Mouse (Mus musculus) embryonic stem cell, embryonic (primary cell): Measurements from ENCODE around the gene Ogfod3.

Experiments used
- CTCF ChIA-PET, 4 experiments: fragments of 300-600 bp in 2 of 4; fragments of 350-600 bp in 2 of 4; sonication (Branson Sonifier 250); formaldehyde crosslinking; loops; one replicate each; lab custom pipeline; 2022; ENCODE audit warnings: inconsistent platforms in 2 of 4; lab: Charles Lee
- POLR2A ChIA-PET, 4 experiments: fragments of 300-600 bp in 2 of 4; fragments of 350-600 bp in 2 of 4; sonication (Branson Sonifier 250); formaldehyde crosslinking; loops; one replicate each; lab custom pipeline; 2022; ENCODE audit warnings: antibody characterized with exemption in 4 of 4, inconsistent platforms in 1 of 4; lab: Charles Lee

Ogfod3 gene

DNA sequence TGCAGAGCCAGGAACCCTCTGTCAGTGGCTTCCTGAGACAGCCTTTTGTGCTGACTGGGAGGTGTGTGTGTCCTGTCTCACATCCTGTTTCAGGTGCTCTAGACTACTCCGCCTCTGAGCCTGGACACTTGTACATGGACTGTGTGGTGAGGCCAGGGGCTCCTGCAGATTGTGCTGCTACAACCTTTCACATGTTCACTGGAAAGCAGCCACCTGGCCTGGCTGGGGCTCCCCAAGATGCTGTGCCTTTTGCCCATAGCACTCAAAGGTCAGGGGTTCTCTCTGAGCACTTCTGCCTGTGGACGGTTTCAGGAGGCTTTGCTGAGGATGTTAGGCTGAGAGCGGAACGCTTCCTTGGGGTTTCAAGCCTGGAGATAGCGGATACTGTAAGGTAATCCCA is 16.3 kb upstream of the Ogfod3 start:
- CTCF ChIA-PET = interaction anchor here in 2 of 4 experiments (1.3 to 2.5 kb wide), 2 partner anchors 16 to 44 kb away, joined by 7 to 8 read pairs; partner anchors contain the start of gene Narf (in 1 of the 2)
- POLR2A ChIA-PET = interaction anchor here in 2 of 4 experiments (1.4 to 1.6 kb wide), 2 partner anchors 8 kb away, joined by 4 to 7 read pairs; partner anchors contain the start of gene Cybc1 (in 2 of the 2)

- POLR2A ChIA-PET = interaction anchor here in 2 of 4 experiments (0.7 to 1.6 kb wide), 5 partner anchors 9 to 17 kb away, joined by 3 to 7 read pairs (median 3); partner anchors contain the start of genes Cybc1 (in 2 of the 2) and Narf (in 1 of the 2)
- CTCF ChIA-PET = interaction anchor here in 2 of 4 experiments (1.3 to 2.5 kb wide), 2 partner anchors 17 to 43 kb away, joined by 7 to 8 read pairs; partner anchors contain the start of gene Narf (in 1 of the 2)
Observed at GRCm38 (mm10) chr11:121219776-121220175, 15.3 kb upstream of the Ogfod3 start.

GRCm38 (mm10) chr11:121216831-121217230 is 12.3 kb upstream of the Ogfod3 start:
- ChIA-PET CTCF (interaction anchor here in 1 of 4 experiments (1.5 kb wide), 1 partner anchor 19 kb away, joined by 3 read pairs; no protein-coding TSS in a partner anchor), POLR2A (interaction anchor here in 2 of 4 experiments (0.7 to 4.4 kb wide), 6 partner anchors 9 to 13 kb away, joined by 3 to 21 read pairs (median 5); partner anchors contain the start of genes Cybc1 (in 2 of the 2), Hexdc (in 2 of the 2) and Ogfod3 (in 1 of the 2))

GRCm38 (mm10) chr11:121203859-121204160 is 701 bp downstream of the Ogfod3 start:
- ChIA-PET POLR2A (interaction anchor here in 3 of 4 experiments (0.5 to 2.7 kb wide), 34 partner anchors 10 to 1804 kb away, joined by 3 to 24 read pairs (median 3); partner anchors contain the start of genes Cybc1 (in 2 of the 3), Narf (in 2 of the 3), Tex19.1 (in 2 of the 3) and B3gntl1 (in 1 of the 3)), CTCF (interaction anchor here (0.6 to 3.3 kb wide), 11 partner anchors 9 to 526 kb away, joined by 3 to 12 read pairs (median 5); partner anchors contain the start of genes Cybc1 (in 1 of the 4) and Narf (in 1 of the 4))

DNA sequence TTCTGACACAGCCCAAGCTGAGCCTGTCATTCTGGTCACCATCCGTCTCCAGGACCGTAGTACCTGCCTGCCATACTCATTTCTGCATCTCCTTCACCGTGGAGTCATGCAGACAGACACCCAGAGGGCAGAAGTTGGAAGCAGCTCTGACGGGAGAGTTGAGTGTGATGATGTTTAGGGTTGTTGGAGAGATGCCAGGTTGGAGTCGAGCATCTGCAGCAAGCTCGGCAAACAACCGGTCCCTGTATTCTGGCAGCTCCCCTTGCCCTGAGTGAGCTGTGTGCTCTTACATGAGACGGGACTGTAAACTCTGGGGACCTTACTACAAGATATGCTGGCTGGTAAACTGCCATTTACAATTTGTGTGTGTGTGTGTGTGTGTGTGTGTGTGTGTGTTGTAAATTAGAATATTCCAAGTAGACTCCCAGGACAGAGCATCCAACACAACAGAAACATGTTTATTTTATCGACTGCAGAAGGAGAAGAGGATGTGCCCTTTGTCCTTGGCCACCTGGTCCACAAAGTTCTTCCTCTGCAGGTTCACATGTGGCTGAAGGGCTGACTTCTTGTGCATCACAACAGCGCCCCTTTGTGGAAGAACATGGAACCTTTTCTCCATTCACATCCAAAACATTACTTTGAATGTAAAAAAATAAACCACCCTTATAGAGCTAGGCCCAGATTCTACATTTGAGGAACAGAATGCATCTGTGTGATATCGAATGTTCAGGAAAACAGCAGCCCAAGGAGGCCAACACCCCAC is 2.9 kb downstream of the Ogfod3 start:
- ChIA-PET CTCF (interaction anchor here (0.6 to 3.3 kb wide), 20 partner anchors 10 to 483 kb away, joined by 3 to 12 read pairs (median 4); partner anchors contain the start of genes Narf (in 1 of the 4), Rac3 (in 1 of the 4) and Tex19.1 (in 1 of the 4)), POLR2A (interaction anchor here (0.6 to 2.7 kb wide), 13 partner anchors 10 to 75 kb away, joined by 3 to 14 read pairs (median 5); partner anchors contain the start of genes Tex19.1 (in 3 of the 4), Cybc1 (in 1 of the 4) and Narf (in 1 of the 4))

DNA sequence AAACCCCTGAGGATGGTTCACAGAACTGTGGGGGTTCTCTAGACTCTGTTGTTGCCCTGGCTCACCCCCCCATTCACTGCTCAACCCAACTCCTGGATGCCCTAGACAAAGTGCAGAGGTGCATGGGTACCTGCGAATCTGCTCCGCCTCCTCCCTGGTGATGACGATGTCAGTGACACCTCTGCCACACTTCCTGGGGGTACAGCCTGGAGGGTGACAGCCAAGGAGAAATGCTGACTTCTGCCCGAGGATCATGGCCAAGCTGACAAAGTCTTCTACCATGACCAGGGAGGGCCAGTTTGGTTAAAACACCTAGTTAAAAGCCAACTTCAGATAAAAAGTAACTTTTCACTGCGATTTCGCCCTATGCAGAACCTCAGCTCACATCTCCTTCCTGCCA is 3.7 kb downstream of the Ogfod3 start:
- CTCF ChIA-PET = interaction anchor here in 3 of 4 experiments (1.2 to 2.0 kb wide), 3 partner anchors 24 to 36 kb away, joined by 4 to 8 read pairs (median 5); partner anchors contain the start of gene Narf (in 1 of the 3)

DNA sequence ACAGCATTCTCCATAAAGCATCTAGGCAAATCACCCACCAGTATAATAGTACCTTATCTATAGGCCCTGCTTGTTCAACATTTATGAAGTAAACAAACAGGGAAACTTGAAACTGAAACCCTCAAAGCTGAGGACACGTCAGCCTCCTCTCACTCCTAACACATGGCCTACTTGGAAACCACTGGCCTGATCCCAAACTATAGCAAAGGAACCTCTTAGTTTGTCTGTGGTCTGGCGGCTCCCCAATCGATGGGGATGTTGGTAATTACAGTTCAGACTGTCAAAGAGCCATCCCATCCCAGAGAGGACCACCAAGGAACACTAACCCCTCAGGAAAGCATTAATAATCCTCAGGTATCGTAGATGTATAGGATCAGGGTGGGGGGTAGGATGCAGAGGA is 4.7 kb downstream of the Ogfod3 start:
- POLR2A ChIA-PET = no interaction called here
- CTCF ChIA-PET = no interaction called here

More for the DNA sequence above, 3.7 kb downstream of the Ogfod3 start:
- POLR2A ChIA-PET = interaction anchor here in 2 of 4 experiments (1.7 to 2.2 kb wide), 3 partner anchors 10 to 28 kb away, joined by 4 to 6 read pairs (median 5); partner anchors contain the start of gene Cybc1 (in 1 of the 2)

DNA sequence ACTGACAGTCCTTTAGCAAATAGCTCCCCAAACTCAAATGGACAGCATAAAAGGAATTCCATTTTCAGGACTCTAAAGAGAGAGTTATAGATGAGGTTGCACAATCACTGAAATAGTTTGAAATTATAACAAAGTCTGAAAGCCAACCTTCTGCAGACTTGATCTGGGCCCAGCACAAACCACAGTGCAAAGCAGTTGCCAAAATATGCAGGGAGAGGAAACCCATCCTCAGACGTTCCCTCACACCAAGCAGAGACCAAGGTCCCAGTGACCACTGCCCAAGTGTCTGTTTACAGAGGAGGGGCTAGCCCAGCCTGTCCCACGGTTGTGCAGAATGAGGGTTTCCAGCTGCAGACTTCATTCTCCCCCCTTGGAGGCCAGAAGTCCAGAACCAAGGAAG is 5.9 kb downstream of the Ogfod3 start:
- CTCF ChIA-PET = no interaction called here
- POLR2A ChIA-PET = interaction anchor here in 1 of 4 experiments (1.4 kb wide), 1 partner anchor 50 kb away, joined by 3 read pairs; no protein-coding TSS in a partner anchor

GRCm38 (mm10) chr11:121193415-121193814 is 11.1 kb downstream of the Ogfod3 start:
- ChIA-PET POLR2A (interaction anchor here in 1 of 4 experiments (1.0 kb wide), 1 partner anchor 10 kb away, joined by 3 read pairs; no protein-coding TSS in a partner anchor), CTCF (interaction anchor here in 1 of 4 experiments (0.9 kb wide), 1 partner anchor 17 kb away, joined by 3 read pairs; no protein-coding TSS in a partner anchor)

DNA sequence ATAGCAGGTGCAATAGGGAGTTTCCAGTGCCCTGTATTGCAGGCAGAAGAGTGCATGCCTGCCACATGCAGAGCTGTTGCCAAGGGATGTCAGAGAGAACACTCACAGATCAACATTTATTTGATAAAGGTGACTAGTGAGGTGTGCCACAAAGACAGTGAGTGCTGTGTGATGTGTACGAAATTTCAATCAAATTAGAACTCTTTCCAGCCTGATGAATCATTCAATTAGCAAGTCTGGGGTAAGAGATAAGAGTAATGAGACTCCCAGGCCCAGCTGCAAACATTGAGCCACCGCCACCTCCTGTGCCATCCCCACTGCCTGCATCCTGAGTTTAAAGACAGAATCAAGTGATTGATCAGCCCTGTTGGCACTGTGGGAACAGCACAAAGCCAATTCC is 11.8 kb downstream of the Ogfod3 start:
- POLR2A ChIA-PET = interaction anchor here in 2 of 4 experiments (0.9 to 1.0 kb wide), 2 partner anchors 11 to 47 kb away, joined by 3 to 5 read pairs; partner anchors contain the start of genes Hexdc (in 1 of the 2) and Tex19.1 (in 1 of the 2)
- CTCF ChIA-PET = interaction anchor here in 1 of 4 experiments (0.5 to 1.0 kb wide), 4 partner anchors 16 to 680 kb away, joined by 3 to 4 read pairs (median 3); no protein-coding TSS in a partner anchor

DNA sequence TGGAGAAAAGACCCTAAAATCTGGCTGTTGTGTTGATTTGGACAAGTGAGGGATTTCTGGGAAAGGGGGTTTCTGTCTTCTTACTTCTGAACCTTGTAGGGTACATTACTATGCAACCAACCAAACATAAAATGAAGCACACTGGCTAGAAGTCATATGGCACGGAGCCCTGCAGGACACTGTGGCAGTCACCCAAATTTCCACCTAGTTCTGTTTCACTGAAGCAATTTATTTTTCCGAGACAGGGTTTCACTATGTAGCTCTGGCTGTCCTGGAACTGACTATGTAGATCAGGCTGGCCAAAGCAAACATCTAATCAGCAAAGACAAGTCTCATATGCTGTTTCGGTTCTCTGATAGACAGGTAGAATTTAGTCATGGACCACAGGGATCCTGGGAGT is 14.8 kb downstream of the Ogfod3 start:
- CTCF ChIA-PET = interaction anchor here in 1 of 4 experiments (1.0 kb wide), 1 partner anchor 14 kb away, joined by 3 read pairs; no protein-coding TSS in a partner anchor
- POLR2A ChIA-PET = interaction anchor here in 2 of 4 experiments (1.7 to 1.8 kb wide), 2 partner anchors 44 kb away, joined by 4 to 9 read pairs; partner anchors contain the start of gene Tex19.1 (in 2 of the 2)

- ChIA-PET POLR2A (interaction anchor here in 3 of 4 experiments (0.6 to 3.6 kb wide), 18 partner anchors 8 to 525 kb away, joined by 3 to 30 read pairs (median 3); partner anchors contain the start of genes Tex19.1 (in 3 of the 3), Hexdc (in 1 of the 3), Metrnl (in 1 of the 3) and Narf (in 1 of the 3)), CTCF (interaction anchor here (0.5 to 2.9 kb wide), 62 partner anchors 9 to 1311 kb away, joined by 3 to 19 read pairs (median 4); partner anchors contain the start of genes Hexdc (in 3 of the 4), Narf (in 2 of the 4), Ogfod3 (in 2 of the 4) and Cybc1 (in 1 of the 4))
Observed at GRCm38 (mm10) chr11:121176285-121177270, 27.9 kb downstream of the Ogfod3 start.

DNA sequence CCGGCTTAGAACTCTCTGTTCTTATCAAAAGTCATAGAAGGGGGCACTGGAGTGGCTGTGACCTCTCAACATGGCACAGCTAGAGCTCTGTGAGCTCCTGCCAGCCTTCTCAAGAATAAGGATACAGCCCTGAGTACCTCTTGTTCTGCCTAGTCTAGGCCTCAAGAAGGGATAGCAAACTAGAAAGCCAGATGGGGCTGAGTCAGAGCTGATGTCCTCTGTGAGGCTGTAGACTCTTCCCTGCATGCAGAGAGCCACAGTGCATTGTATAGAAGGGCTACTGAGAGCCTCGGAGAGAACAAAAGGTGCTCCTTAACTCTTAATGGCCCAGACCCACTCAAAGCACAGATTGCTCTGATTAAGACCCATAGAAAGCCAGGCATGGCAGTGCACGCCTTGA is 30.3 kb downstream of the Ogfod3 start:
- ChIA-PET POLR2A (interaction anchor here in 2 of 4 experiments (1.0 to 2.1 kb wide), 4 partner anchors 13 to 62 kb away, joined by 3 to 6 read pairs (median 4); partner anchors contain the start of genes Narf (in 1 of the 2) and Tex19.1 (in 1 of the 2)), CTCF (interaction anchor here in 2 of 4 experiments (1.0 to 2.9 kb wide), 2 partner anchors 9 to 28 kb away, joined by 3 to 14 read pairs; partner anchors contain the start of gene Tex19.1 (in 1 of the 2))

DNA sequence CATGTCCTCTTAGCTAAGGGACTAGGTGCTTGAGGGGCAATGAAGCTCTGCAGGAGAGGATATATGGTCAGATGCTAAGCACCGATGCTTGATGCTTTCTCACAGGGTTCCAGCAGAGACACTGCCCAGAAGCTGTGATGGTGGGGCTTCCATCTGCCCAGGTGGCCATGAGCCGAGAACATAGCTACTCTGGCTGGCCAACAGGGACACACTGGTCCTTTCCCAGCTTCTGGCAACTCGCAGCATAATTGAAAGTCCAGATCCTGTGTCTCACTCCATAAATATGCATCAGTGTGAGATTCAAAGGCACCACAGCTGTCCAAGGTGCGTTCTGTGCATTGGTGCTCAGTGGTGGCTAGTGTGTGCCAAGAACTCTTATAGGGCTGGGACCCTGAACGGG is 31.3 kb downstream of the Ogfod3 start:
- ChIA-PET POLR2A (interaction anchor here in 2 of 4 experiments (0.6 to 1.3 kb wide), 3 partner anchors 14 to 206 kb away, joined by 3 read pairs; no protein-coding TSS in a partner anchor), CTCF (interaction anchor here in 2 of 4 experiments (0.9 to 1.0 kb wide), 2 partner anchors 19 to 27 kb away, joined by 3 read pairs; partner anchors contain the start of gene Tex19.1 (in 1 of the 2))

GRCm38 (mm10) chr11:121163751-121164150 is 40.8 kb downstream of the Ogfod3 start:
- ChIA-PET CTCF (interaction anchor here in 2 of 4 experiments (0.9 to 2.8 kb wide), 2 partner anchors 11 to 12 kb away, joined by 3 to 14 read pairs; no protein-coding TSS in a partner anchor), POLR2A (interaction anchor here in 2 of 4 experiments (0.9 to 3.2 kb wide), 2 partner anchors 17 kb away, joined by 3 to 9 read pairs; partner anchors contain the start of gene Tex19.1 (in 2 of the 2))
